Mouse (Mus musculus) neural tube, embryonic 11.5 days (tissue): ENCODE results near the gene Bmp4. TPM values are rescaled to one million over a fixed set of nuclear protein-coding genes. Genes with fewer than 3 reads are reported as not detected.

Experiments
- ATAC-seq: fragments of 200-750 bp; cut with Nextera tagmentation; 2 replicates; pipeline ENCODE4 v1.8.0; 2017; ENCODE audit warnings: moderate number of reproducible peaks, mild to moderate bottlenecking, moderate TSS enrichment, moderate library complexity; ENCODE audit not compliant: insufficient read depth, low FRiP score, low TSS enrichment
- DNase-seq: peaks from one replicate; pipeline ENCODE4 v3.0.0-alpha.2; 2015; ENCODE audit warnings: low spot score
- H3K27ac ChIP-seq: fragments of 300-500 bp; sonication (generic); 2 replicates; pipeline ENCODE4 v1.5.1; 2014; ENCODE audit warnings: low read depth, mild to moderate bottlenecking, low read length
- H3K27me3 ChIP-seq: fragments of 300-500 bp; sonication (generic); 2 replicates; pipeline ENCODE4 v1.6.1; 2014; ENCODE audit warnings: mild to moderate bottlenecking, low read length, mixed read lengths; ENCODE audit not compliant: control insufficient read depth, insufficient read depth
- H3K36me3 ChIP-seq: fragments of 300-500 bp; sonication (generic); 2 replicates; pipeline ENCODE4 v1.6.1; 2014; ENCODE audit warnings: mild to moderate bottlenecking, low read length, moderate library complexity, mixed read lengths; ENCODE audit not compliant: control insufficient read depth, insufficient read depth
- H3K4me1 ChIP-seq: fragments of 300-500 bp; sonication (generic); 2 replicates; pipeline ENCODE4 v1.6.1; 2014; ENCODE audit warnings: low read length, mixed read lengths; ENCODE audit not compliant: control insufficient read depth, insufficient read depth
- H3K4me2 ChIP-seq: fragments of 300-500 bp; sonication (generic); 2 replicates; pipeline ENCODE4 v1.6.1; 2014; ENCODE audit warnings: low read depth, mild to moderate bottlenecking, moderate library complexity
- H3K4me3 ChIP-seq: fragments of 300-500 bp; sonication (generic); 2 replicates; pipeline ENCODE4 v1.5.1; 2014; ENCODE audit warnings: low read depth, low read length
- H3K9ac ChIP-seq: fragments of 300-500 bp; sonication (generic); 2 replicates; pipeline ENCODE4 v1.6.1; 2014; ENCODE audit warnings: mild to moderate bottlenecking, low read length
- H3K9me3 ChIP-seq: fragments of 300-500 bp; sonication (generic); 2 replicates; pipeline ENCODE4 v1.6.1; 2016; ENCODE audit warnings: low read length; ENCODE audit not compliant: control insufficient read depth
- WGBS: fragments of 180-500 bp; shearing (Covaris S2); extraction: QIAGEN DNeasy Blood & Tissue Kit; methylation state at CpG from one replicate; pipeline ENCODE4 v1.1.7; 2014; 5-methylcytosine and 5-hydroxymethylcytosine counted together
- polyA plus RNA-seq: library from polyadenylated mRNA; unstranded; fragments of >200 nt; fragmentation: Nextera tagmentation; extraction: Ambion mirVana; gene quantifications from 2 replicates; pipeline ENCODE4 v1.2.1, GENCODE M21; 2014

The Bmp4 gene
- polyA plus RNA-seq, 1 experiment from 2014 or later, result 21.2 TPM

GRCm38 (mm10) chr14:46412497-46413000, 22.1 kb upstream of the Bmp4 start:
- no peak for DNase-seq
- H3K36me3 ChIP-seq, result no peaks in the 10 kb centered on the region
- no peak overlapping the region for H3K27ac ChIP-seq
- H3K9me3 ChIP-seq, result no peaks in the 10 kb centered on the region
- ATAC-seq, result no peak
- H3K4me3 ChIP-seq, result no peak overlapping the region
- no peak overlapping the region for H3K9ac ChIP-seq
- 79% methylated on average over 7 of the region's 7 CpGs for WGBS
- H3K4me1 ChIP-seq, result no peaks in the 10 kb centered on the region
- no peak overlapping the region for H3K4me2 ChIP-seq
- H3K27me3 ChIP-seq, result no peaks in the 10 kb centered on the region

DNA sequence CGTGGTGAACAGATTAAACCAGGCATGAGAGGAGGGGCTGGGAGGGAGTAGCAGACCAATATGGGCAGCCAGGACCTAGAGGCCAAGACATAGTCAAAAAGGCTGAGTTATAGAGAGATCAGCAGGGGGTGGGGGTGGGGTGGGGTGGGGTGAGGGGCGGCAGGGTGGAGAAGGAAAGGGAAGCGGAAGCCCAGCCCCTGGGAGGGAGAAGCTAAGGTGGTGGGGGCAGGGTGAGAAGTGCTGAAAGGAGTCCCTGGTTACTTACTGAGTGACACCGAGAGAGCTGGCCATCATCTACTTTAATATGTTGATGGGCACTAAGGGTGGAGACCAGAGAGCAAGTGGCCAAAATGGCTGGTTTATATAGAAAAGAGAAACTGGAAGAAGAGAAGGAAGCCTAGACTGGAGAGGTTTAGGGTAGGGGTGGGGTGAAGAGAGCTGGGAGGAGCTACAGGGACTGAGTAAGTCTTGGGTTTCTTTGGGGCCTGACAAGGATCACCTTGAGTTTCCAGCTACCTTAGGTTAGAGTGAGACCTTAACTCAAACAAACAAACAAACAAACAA, 20.2 kb upstream of the Bmp4 start:
- WGBS, result 54% methylated on average over 4 of the region's 4 CpGs

GRCm38 (mm10) chr14:46409016-46409415, 18.5 kb upstream of the Bmp4 start:
- Histone ChIP-seq H3K4me2 (no peak overlapping the region), H3K4me1 (no peaks in the 10 kb centered on the region)
- WGBS, result 85% methylated on average over 10 of the region's 10 CpGs

More for the DNA sequence above, 20.2 kb upstream of the Bmp4 start:
- Histone ChIP-seq H3K9me3 (no peaks in the 10 kb centered on the region), H3K9ac (no peak overlapping the region), H3K36me3 (no peaks in the 10 kb centered on the region), H3K4me1 (no peaks in the 10 kb centered on the region), H3K27ac (no peak overlapping the region), H3K4me2 (no peak overlapping the region), H3K4me3 (no peak overlapping the region), H3K27me3 (no peaks in the 10 kb centered on the region)
- ATAC-seq (no peak), DNase-seq (no peak)

DNA sequence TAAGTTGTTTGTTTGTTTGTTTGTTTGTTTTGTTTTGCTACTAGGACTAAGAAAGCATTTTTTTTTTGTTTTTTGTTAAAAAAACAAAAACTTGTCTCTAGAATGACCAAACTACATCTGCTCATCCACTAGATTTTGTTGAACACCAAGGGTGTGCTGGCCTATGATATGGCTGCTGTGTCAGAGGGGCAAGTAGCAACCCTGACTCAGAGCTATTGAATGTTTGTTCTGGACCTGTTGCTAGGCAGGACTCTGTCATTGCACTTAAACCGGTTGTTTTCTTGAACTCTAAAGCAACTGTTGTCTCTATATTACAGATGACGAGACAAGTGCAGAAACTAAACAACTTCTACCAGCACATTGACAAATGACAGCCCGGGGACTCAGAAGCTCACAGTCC, 17.9 kb upstream of the Bmp4 start:
- H3K27me3 ChIP-seq, result no peaks in the 10 kb centered on the region
- H3K4me2 ChIP-seq, result no peak overlapping the region
- no peaks in the 10 kb centered on the region for H3K9me3 ChIP-seq
- ATAC-seq, result no peak
- H3K9ac ChIP-seq, result no peak overlapping the region
- no peak overlapping the region for H3K27ac ChIP-seq
- DNase-seq, result no peak
- 84% methylated on average over 3 of the region's 3 CpGs for WGBS
- no peaks in the 10 kb centered on the region for H3K4me1 ChIP-seq
- H3K36me3 ChIP-seq, result no peaks in the 10 kb centered on the region
- no peak overlapping the region for H3K4me3 ChIP-seq

More at GRCm38 (mm10) chr14:46409016-46409415, 18.5 kb upstream of the Bmp4 start:
- Histone ChIP-seq H3K36me3 (no peaks in the 10 kb centered on the region), H3K27ac (no peak overlapping the region), H3K9ac (no peak overlapping the region), H3K9me3 (no peaks in the 10 kb centered on the region), H3K27me3 (no peaks in the 10 kb centered on the region), H3K4me3 (no peak overlapping the region)
- DNase-seq, result no peak
- ATAC-seq, result no peak

DNA sequence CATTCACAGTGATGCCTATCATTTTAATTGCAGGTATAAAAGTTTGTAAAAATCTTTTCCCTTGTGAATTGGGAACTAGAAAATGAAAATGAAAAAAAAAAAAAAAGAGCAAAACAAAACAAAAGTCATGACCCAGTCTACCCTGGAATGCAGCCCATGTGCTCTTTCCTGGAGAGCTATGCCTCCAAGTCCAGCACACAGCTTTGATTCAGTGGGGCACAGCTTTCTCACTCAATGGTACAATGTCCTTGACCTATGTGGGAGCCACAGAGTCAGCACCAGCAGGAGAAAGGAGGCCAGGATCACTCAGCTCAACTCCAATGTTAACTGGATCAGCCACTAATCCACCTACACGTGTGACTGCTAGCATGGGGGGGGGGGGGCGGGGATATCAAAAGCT, 9.5 kb upstream of the Bmp4 start:
- no peaks in the 10 kb centered on the region for H3K9me3 ChIP-seq
- ATAC-seq, result no peak
- no peak overlapping the region for H3K4me2 ChIP-seq
- H3K4me1 ChIP-seq, result peaks cover 4% of the 10 kb centered on the region; the same call in 1 of the 2 replicates
- no peak overlapping the region for H3K27ac ChIP-seq
- DNase-seq, result no peak
- H3K36me3 ChIP-seq, result no peaks in the 10 kb centered on the region
- no peak overlapping the region for H3K9ac ChIP-seq
- 74% methylated on average over 2 of the region's 2 CpGs for WGBS
- H3K4me3 ChIP-seq, result no peak overlapping the region
- H3K27me3 ChIP-seq, result peaks cover 24% of the 10 kb centered on the region

- no peak overlapping the region for H3K9ac ChIP-seq
These were observed 7.7 kb upstream of the Bmp4 start for GRCm38 (mm10) chr14:46398091-46398695.

DNA sequence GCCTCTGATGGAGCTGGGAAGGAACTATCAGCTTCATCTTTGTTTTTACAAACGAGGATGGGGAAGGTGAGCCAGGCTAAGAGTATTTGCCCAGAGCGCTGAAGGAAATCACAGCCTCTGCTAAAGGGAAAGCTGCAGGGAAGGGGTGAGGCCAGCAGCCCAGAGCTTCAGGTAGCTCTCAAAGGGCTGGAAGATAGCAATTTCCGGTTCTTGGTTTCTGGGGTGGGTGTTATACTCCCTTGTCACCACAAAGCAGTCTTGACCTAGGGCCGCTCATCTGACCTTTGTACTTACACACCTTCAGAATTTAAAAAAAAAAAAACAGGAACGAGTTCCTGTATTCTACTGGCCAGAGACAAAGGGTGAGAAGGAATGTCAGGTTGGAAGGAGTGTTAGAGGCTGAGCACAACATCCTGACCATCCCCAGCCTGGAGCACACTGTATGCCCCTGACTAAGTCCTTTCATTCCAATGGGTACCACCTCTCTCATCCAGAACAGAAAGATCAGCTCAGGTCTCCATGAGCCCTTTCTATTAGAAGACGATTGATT, 1.2 kb upstream of the Bmp4 start:
- H3K27ac ChIP-seq, result no peak overlapping the region
- ATAC-seq (no peak), DNase-seq (no peak)
- no peak overlapping the region for H3K4me2 ChIP-seq
- peaks cover 35% of the 10 kb centered on the region for H3K27me3 ChIP-seq
- WGBS, result 44% methylated on average over 6 of the region's 6 CpGs
- no peak overlapping the region for H3K9ac ChIP-seq
- H3K36me3 ChIP-seq, result no peaks in the 10 kb centered on the region
- H3K9me3 ChIP-seq, result no peaks in the 10 kb centered on the region
- H3K4me1 ChIP-seq, result peaks cover 2% of the 10 kb centered on the region; the same call in 1 of the 2 replicates
- H3K4me3 ChIP-seq, result no peak overlapping the region

More at GRCm38 (mm10) chr14:46398091-46398695, 7.7 kb upstream of the Bmp4 start:
- peaks cover 4% of the 10 kb centered on the region; the same call in 1 of the 2 replicates for H3K4me1 ChIP-seq
- no peak overlapping the region for H3K27ac ChIP-seq
- DNase-seq (peak; percentile 37), ATAC-seq (no peak)
- peak overlapping the region; percentile 12; the same call in 1 of the 2 replicates for H3K4me3 ChIP-seq
- no peaks in the 10 kb centered on the region for H3K36me3 ChIP-seq
- peak overlapping the region; percentile 44 for H3K4me2 ChIP-seq
- WGBS, result 1% methylated on average over 27 of the region's 27 CpGs
- no peaks in the 10 kb centered on the region for H3K9me3 ChIP-seq
- H3K27me3 ChIP-seq, result peaks cover 24% of the 10 kb centered on the region

GRCm38 (mm10) chr14:46389438-46390248, 826 bp downstream of the Bmp4 start:
- Histone ChIP-seq H3K9me3 (no peaks in the 10 kb centered on the region), H3K4me3 (peak overlapping the region; percentile 26), H3K27me3 (peaks cover 46% of the 10 kb centered on the region), H3K4me1 (peaks cover 8% of the 10 kb centered on the region), H3K27ac (no peak overlapping the region), H3K36me3 (no peaks in the 10 kb centered on the region), H3K9ac (peak overlapping the region; percentile 26; the same call in 1 of the 2 replicates), H3K4me2 (peak overlapping the region; percentile 45)
- ATAC-seq, result no peak
- no peak for DNase-seq
- 7% methylated on average over 24 of the region's 24 CpGs for WGBS
